Mouse (Mus musculus): Measurements from ENCODE around the gene Ccl5. TPM values are rescaled to one million over a fixed set of nuclear protein-coding genes. Genes with fewer than 3 reads are reported as not detected.

Ccl5 gene
- polyA plus RNA-seq, 1 experiment, result 828 TPM

DNA sequence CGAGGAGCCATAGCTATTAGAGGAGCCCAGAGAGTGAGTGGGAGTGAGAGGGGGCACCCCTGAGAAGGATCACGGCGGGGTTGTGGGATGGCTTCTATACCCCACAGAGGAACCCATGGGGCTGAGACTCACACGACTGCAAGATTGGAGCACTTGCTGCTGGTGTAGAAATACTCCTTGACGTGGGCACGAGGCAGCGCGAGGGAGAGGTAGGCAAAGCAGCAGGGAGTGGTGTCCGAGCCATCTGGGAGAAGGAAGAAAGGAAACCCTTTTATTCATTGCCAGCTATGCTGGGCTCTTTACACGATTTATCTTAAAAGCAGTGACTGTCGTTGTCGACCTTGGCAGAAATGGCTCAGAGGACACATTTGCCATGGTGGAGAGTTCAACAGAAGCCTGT lies 1.3 kb downstream of the Ccl5 start:
- no peak overlapping the region for H3K27ac ChIP-seq (ENCODE audit: insufficient read depth, low read depth, low read length)
- H3K27me3 ChIP-seq (ENCODE audit: control insufficient read depth, insufficient read depth, low read length), result no peaks in the 10 kb centered on the region
- no peaks in the 10 kb centered on the region for H3K36me3 ChIP-seq (ENCODE audit: control insufficient read depth, insufficient read depth, low read length)
- TF ChIP-seq POLR2A (IDR thresholded peaks at IDR 0.05; ENCODE audit: low read depth, low read length) (no peak), CTCF (IDR thresholded peaks at IDR 0.05; ENCODE audit: extremely low read depth, insufficient read length, insufficient replicate concordance, low read depth, low read length) (no peak)
- 78% methylated on average over 12 of the region's 12 CpGs for WGBS
- H3K4me1 ChIP-seq (ENCODE audit: control insufficient read depth, insufficient read depth, insufficient read length, low read length), result peaks cover under 1% of the 10 kb centered on the region; the same call in 1 of the 2 replicates
- H3K4me3 ChIP-seq (ENCODE audit: low read depth, low read length), result peak overlapping the region; percentile 29

DNA sequence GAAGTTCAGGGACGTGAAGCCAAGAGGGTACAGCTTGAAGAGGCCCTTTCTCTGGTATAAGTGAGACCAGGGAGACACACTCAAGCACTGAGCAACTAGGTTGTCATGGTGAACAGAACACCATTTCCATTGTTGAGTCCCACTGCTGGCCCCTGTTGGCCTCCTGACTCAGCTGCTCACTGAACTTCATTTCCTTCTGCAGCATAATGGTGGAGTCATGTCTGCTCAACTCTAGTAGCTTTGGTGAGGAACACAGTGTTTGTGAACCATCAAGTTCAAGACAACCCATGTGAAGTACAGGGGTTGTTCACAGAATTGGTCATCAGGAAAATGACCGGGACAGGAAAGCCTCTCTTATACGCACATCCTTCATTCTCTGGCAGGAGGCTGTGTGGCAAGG lies 8.2 kb downstream of the Ccl5 start, which contains the start of gene Heatr9:
Heatr9 (minus strand) TSS at position 101 of the 400 bp plus-strand sequence.
- no peak for TF ChIP-seq CTCF (IDR thresholded peaks at IDR 0.05; ENCODE audit: extremely low read depth, insufficient read length, insufficient replicate concordance, low read depth, low read length)
- no peak for TF ChIP-seq POLR2A (IDR thresholded peaks at IDR 0.05; ENCODE audit: low read depth, low read length)
- Histone ChIP-seq H3K4me1 (ENCODE audit: control insufficient read depth, insufficient read depth, insufficient read length, low read length) (no peaks in the 10 kb centered on the region), H3K27me3 (ENCODE audit: control insufficient read depth, insufficient read depth, low read length) (no peaks in the 10 kb centered on the region), H3K36me3 (ENCODE audit: control insufficient read depth, insufficient read depth, low read length) (no peaks in the 10 kb centered on the region), H3K4me3 (ENCODE audit: low read depth, low read length) (no peak within 1 kb of the TSS), H3K27ac (ENCODE audit: insufficient read depth, low read depth, low read length) (no peak within 1 kb of the TSS)
- 89% methylated on average over 3 of the region's 3 CpGs for WGBS

DNA sequence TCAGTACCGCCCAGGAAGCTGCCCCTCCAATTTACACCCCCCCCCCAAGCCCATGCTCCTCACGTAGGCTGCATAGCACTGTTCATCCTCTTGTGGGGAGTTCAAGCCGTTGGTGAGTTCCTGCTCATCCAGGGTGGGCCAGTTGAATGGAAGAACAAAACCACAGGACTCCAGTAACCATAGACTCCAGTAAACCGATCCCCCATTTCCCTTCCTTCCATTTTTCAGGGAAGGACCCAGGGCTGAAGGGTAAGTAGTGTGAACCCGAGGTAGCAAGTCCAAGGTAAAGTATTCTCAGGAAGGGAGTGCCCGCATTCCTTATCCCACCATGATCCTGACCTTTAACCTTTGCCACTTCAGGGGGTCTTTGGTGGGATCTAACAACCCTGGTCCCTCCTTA lies 11.9 kb downstream of the Ccl5 start:
- no peaks in the 10 kb centered on the region for H3K4me1 ChIP-seq (ENCODE audit: control insufficient read depth, insufficient read depth, insufficient read length, low read length)
- no peak for TF ChIP-seq POLR2A (IDR thresholded peaks at IDR 0.05; ENCODE audit: low read depth, low read length)
- no peak for TF ChIP-seq CTCF (IDR thresholded peaks at IDR 0.05; ENCODE audit: extremely low read depth, insufficient read length, insufficient replicate concordance, low read depth, low read length)
- no peaks in the 10 kb centered on the region for H3K27me3 ChIP-seq (ENCODE audit: control insufficient read depth, insufficient read depth, low read length)
- 74% methylated on average over 6 of the region's 6 CpGs for WGBS
- H3K27ac ChIP-seq (ENCODE audit: insufficient read depth, low read depth, low read length), result no peak overlapping the region
- no peak overlapping the region for H3K4me3 ChIP-seq (ENCODE audit: low read depth, low read length)
- H3K36me3 ChIP-seq (ENCODE audit: control insufficient read depth, insufficient read depth, low read length), result no peaks in the 10 kb centered on the region

DNA sequence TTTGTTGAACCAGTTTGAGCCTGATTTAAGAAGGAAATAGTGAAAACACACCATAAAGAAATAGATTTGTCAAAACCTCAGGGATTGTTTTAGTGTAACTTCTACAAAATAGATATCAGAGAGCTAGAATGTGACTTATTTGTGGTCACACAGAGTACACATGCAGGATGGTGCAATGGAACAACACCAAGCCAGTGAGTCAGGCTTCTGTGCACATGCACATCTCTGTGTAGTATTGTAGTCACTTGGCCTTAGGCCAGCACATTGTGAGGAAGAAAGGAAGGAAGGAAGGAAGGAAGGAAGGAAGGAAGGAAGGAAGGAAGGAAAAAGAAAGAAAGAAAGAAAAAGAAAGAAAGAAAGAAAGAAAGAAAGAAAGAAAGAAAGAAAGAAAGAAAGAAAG lies 13.2 kb downstream of the Ccl5 start:
- TF ChIP-seq CTCF (IDR thresholded peaks at IDR 0.05; ENCODE audit: extremely low read depth, insufficient read length, insufficient replicate concordance, low read depth, low read length), result no peak
- Histone ChIP-seq H3K4me3 (ENCODE audit: low read depth, low read length) (no peak overlapping the region), H3K36me3 (ENCODE audit: control insufficient read depth, insufficient read depth, low read length) (no peaks in the 10 kb centered on the region), H3K27ac (ENCODE audit: insufficient read depth, low read depth, low read length) (no peak overlapping the region), H3K4me1 (ENCODE audit: control insufficient read depth, insufficient read depth, insufficient read length, low read length) (peaks cover 7% of the 10 kb centered on the region; the same call in 1 of the 2 replicates), H3K27me3 (ENCODE audit: control insufficient read depth, insufficient read depth, low read length) (no peaks in the 10 kb centered on the region)

DNA sequence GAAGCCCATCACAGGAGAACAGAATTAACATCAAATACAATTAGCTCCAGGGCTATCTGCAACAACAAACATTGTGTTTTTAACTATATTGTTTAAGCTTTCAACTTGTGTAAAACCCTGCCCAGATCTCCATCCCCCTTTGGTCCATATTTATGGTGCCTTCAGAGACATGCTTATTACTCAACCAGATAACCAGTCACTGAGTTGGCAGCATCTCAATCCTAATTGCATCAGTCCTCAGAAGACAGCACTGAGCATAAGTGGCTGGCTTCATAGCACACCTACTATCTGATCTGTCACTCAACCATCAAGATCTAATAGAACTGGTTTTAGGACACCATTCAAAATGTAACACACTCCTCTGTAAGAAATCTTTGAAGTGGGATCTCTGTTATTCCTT lies 20.8 kb downstream of the Ccl5 start:
- no peak for TF ChIP-seq POLR2A (IDR thresholded peaks at IDR 0.05; ENCODE audit: low read depth, low read length)
- TF ChIP-seq CTCF (IDR thresholded peaks at IDR 0.05; ENCODE audit: extremely low read depth, insufficient read length, insufficient replicate concordance, low read depth, low read length), result no peak
- Histone ChIP-seq H3K4me3 (ENCODE audit: low read depth, low read length) (no peak overlapping the region), H3K27ac (ENCODE audit: insufficient read depth, low read depth, low read length) (no peak overlapping the region), H3K4me1 (ENCODE audit: control insufficient read depth, insufficient read depth, insufficient read length, low read length) (peaks cover 7% of the 10 kb centered on the region; the same call in 1 of the 2 replicates), H3K36me3 (ENCODE audit: control insufficient read depth, insufficient read depth, low read length) (peaks cover 17% of the 10 kb centered on the region), H3K27me3 (ENCODE audit: control insufficient read depth, insufficient read depth, low read length) (no peaks in the 10 kb centered on the region)

DNA sequence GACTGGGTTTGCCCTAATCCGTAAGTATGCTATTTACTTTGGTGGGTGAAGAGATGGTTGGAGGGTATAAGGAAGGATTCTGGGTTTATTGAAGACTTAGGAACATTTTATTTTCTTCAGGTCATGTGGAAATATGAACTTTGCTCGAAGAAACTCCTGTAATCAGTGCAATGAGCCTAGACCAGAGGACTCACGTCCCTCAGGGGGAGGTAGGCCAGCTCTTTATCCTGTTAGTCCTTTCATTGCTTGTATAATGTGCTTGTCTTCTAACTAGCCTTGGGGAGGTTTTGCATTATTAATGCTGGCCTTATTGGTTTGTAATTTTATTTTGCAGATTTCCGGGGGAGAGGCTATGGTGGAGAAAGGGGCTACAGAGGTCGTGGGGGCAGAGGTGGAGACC lies 26.0 kb downstream of the Ccl5 start:
- H3K4me1 ChIP-seq (ENCODE audit: control insufficient read depth, insufficient read depth, insufficient read length, low read length), result no peaks in the 10 kb centered on the region
- no peak for TF ChIP-seq CTCF (IDR thresholded peaks at IDR 0.05; ENCODE audit: extremely low read depth, insufficient read length, insufficient replicate concordance, low read depth, low read length)
- no peak for TF ChIP-seq POLR2A (IDR thresholded peaks at IDR 0.05; ENCODE audit: low read depth, low read length)
- no peak overlapping the region for H3K4me3 ChIP-seq (ENCODE audit: low read depth, low read length)
- H3K36me3 ChIP-seq (ENCODE audit: control insufficient read depth, insufficient read depth, low read length), result peaks cover 50% of the 10 kb centered on the region
- H3K27me3 ChIP-seq (ENCODE audit: control insufficient read depth, insufficient read depth, low read length), result no peaks in the 10 kb centered on the region
- H3K27ac ChIP-seq (ENCODE audit: insufficient read depth, low read depth, low read length), result no peak overlapping the region
- WGBS, result 80% methylated on average over 5 of the region's 5 CpGs

DNA sequence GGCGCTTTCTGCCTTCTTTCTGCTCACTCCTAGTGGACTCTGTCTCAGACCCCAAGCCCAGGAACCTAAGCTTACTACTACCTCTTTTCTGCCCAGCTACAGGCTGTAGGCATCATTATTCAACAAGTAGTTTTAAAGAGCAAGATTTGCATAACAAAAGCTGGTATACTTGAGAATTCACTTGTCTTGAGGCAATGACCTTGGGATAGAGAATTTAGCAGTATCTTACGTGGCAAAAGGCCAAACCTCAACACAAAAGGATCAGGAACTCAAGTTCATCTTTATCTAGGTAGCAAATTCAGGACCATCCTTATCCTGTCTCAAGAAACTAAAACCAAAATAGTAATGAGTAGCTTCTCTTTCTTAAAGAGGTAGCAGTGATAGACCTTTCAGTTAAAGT lies 34.7 kb downstream of the Ccl5 start:
- H3K27me3 ChIP-seq (ENCODE audit: control insufficient read depth, insufficient read depth, low read length), result no peaks in the 10 kb centered on the region
- peaks cover 22% of the 10 kb centered on the region for H3K36me3 ChIP-seq (ENCODE audit: control insufficient read depth, insufficient read depth, low read length)
- H3K27ac ChIP-seq (ENCODE audit: insufficient read depth, low read depth, low read length), result no peak overlapping the region
- WGBS, result 85% methylated on average over 2 of the region's 2 CpGs
- H3K4me1 ChIP-seq (ENCODE audit: control insufficient read depth, insufficient read depth, insufficient read length, low read length), result no peaks in the 10 kb centered on the region
- TF ChIP-seq CTCF (IDR thresholded peaks at IDR 0.05; ENCODE audit: extremely low read depth, insufficient read length, insufficient replicate concordance, low read depth, low read length) (no peak), POLR2A (IDR thresholded peaks at IDR 0.05; ENCODE audit: low read depth, low read length) (no peak)
- no peak overlapping the region for H3K4me3 ChIP-seq (ENCODE audit: low read depth, low read length)

DNA sequence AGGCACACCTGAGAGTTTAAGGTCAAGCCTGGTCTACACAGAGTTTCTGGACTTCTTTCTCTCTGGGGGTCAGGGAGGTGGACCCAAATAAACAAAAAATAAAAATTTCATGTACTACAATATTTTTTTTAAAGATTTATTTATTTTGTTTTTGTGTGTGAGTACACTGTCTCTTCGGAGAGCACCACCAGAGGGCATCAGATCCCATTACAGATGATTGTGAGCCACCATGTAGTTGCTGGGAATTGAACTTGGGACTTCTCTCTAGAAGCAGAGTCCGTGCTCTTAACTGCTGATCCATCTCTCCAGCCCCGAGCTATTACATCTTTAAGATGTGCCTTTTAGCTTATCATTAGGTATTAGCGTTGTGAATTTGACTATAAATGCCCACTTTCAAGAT lies 38.8 kb downstream of the Ccl5 start:
- 66% methylated on average over 4 of the region's 4 CpGs for WGBS
- Histone ChIP-seq H3K36me3 (ENCODE audit: control insufficient read depth, insufficient read depth, low read length) (peaks cover 23% of the 10 kb centered on the region), H3K4me1 (ENCODE audit: control insufficient read depth, insufficient read depth, insufficient read length, low read length) (no peaks in the 10 kb centered on the region), H3K27me3 (ENCODE audit: control insufficient read depth, insufficient read depth, low read length) (no peaks in the 10 kb centered on the region), H3K4me3 (ENCODE audit: low read depth, low read length) (no peak overlapping the region), H3K27ac (ENCODE audit: insufficient read depth, low read depth, low read length) (no peak overlapping the region)
- no peak for TF ChIP-seq POLR2A (IDR thresholded peaks at IDR 0.05; ENCODE audit: low read depth, low read length)
- no peak for TF ChIP-seq CTCF (IDR thresholded peaks at IDR 0.05; ENCODE audit: extremely low read depth, insufficient read length, insufficient replicate concordance, low read depth, low read length)

Other genes starting within 250 kb of the Ccl5 start
- gene Slfn14, start 243.8 kb downstream of the Ccl5 start, polyA plus RNA-seq (2012; rRNA removed), result not detected in 2 replicates
- 11.3 and 27.1 TPM in 2 replicates for gene Ap2b1, start 231.5 kb downstream of the Ccl5 start, polyA plus RNA-seq (2012; rRNA removed)
- gene Pex12, start 227.9 kb downstream of the Ccl5 start, polyA plus RNA-seq (2012; rRNA removed), result 2.0 and 3.8 TPM in 2 replicates
- gene Rasl10b, start 121.4 kb downstream of the Ccl5 start, polyA plus RNA-seq (2012; rRNA removed), result 0.80 and 0.93 TPM in 2 replicates
- 0.06 and 0.18 TPM in 2 replicates for gene Gas2l2, start 101.1 kb downstream of the Ccl5 start, polyA plus RNA-seq (2012; rRNA removed)
- 0.94 and 1.4 TPM in 2 replicates for gene 1700020L24Rik, start 92.8 kb downstream of the Ccl5 start, polyA plus RNA-seq (2012; rRNA removed)
- 10.5 and 12.0 TPM in 2 replicates for gene Mmp28, start 67.4 kb downstream of the Ccl5 start, polyA plus RNA-seq (2012; rRNA removed)
- 2.6 and 6.1 TPM in 2 replicates for gene Taf15, start 57.4 kb downstream of the Ccl5 start, polyA plus RNA-seq (2012; rRNA removed)
- not detected in 2 replicates for gene Heatr9, start 8.3 kb downstream of the Ccl5 start, polyA plus RNA-seq (2012; rRNA removed)
- gene Ccl9, start 48.1 kb upstream of the Ccl5 start, polyA plus RNA-seq (2012; rRNA removed), result 1.2 and 3.7 TPM in 2 replicates
- gene Ccl6, start 62.6 kb upstream of the Ccl5 start, polyA plus RNA-seq (2012; rRNA removed), result 11.0 and 32.1 TPM in 2 replicates
- not detected in 2 replicates for gene Rpl9-ps1, start 115.1 kb upstream of the Ccl5 start, polyA plus RNA-seq (2012; rRNA removed)
- gene Ccl3, start 118.8 kb upstream of the Ccl5 start, polyA plus RNA-seq (2012; rRNA removed), result 3.6 and 5.0 TPM in 2 replicates
- gene Ccl4, start 132.1 kb upstream of the Ccl5 start, polyA plus RNA-seq (2012; rRNA removed), result 2.6 and 10.0 TPM in 2 replicates
- 0.99 and 1.2 TPM in 2 replicates for gene Wfdc17, start 173.5 kb upstream of the Ccl5 start, polyA plus RNA-seq (2012; rRNA removed)
- gene Wfdc18, start 178.5 kb upstream of the Ccl5 start, polyA plus RNA-seq (2012; rRNA removed), result 10.4 TPM in 1 of 2 replicates, not detected in the other
- 0.86 TPM in 1 of 2 replicates, not detected in the other for gene Wfdc21, start 216.4 kb upstream of the Ccl5 start, polyA plus RNA-seq (2012; rRNA removed)
- 10.3 and 27.4 TPM in 2 replicates for gene Heatr6, start 223.2 kb upstream of the Ccl5 start, polyA plus RNA-seq (2012; rRNA removed)